Mouse (Mus musculus) neural tube, embryonic 10.5 days (tissue): ENCODE results near the gene Greb1.
"Not testable (repeated sequence)": the region's sequence is repeated elsewhere in the genome, so short reads cannot be mapped to it uniquely, and the experiment has no call there.

Source experiments
- DNase-seq: peaks from one replicate; pipeline ENCODE4 v3.0.0-alpha.2; 2017; ENCODE audit warnings: low spot score; ENCODE audit errors: extremely low spot score

The Greb1 gene

DNA sequence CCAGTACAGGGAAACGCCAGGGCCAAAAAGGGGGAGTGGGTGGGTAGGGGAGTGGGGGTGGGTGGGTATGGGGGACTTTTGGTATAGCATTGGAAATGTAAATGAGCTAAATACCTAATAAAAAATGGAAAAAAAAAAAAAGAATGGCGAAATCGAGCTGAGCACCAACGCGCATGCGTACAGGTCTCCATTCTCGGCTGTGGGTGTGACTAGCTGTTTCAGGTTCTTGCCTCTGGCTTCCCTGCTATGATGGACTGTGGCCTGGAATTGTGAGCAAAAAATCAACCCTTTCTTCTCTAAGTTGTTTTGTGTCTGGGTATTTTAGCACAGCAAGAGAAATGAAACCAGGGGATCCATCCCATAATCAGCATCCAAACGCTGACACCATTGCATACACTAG, 105.4 kb downstream of the Greb1 start:
- DNase-seq: not testable (repeated sequence)

DNA sequence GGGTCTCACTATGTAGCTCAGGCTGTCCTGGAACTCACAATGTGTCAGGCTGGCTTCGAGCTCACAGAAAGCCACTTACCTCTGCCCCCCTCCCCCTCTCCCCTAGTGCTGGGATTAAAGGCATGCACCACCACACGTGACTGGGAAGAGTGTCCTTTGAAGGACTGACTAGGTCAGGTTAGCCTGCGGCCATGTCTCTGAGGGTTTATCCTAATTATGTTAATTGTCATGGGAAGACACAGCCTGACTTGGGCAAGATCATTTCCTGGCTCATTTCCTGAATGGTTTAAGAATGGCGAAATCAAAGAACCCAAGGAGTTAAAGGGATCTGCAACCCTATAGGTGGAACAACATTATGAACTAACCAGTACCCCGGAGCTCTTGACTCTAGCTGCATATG, 105.9 kb downstream of the Greb1 start:
- DNase-seq: no peak

DNA sequence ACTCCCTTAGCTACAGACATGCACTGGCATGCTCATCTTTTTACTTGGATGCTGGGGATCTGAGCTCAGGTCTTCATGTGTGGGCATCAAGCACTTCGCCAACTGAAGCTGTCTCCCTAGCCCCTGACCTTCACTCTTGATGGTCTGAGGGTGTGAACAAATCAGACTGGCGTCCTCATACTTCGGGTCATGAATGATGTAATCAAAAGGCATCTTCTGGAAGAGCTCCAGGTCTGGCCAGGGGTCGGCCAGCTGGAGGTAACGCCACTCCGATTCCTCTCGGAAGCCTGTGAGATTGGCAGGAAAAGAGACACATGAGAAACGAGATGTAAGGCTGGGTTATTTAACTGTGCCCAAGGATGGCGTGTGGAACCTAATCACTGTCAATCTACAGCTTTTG, 110.1 kb downstream of the Greb1 start:
- DNase-seq: no peak

DNA sequence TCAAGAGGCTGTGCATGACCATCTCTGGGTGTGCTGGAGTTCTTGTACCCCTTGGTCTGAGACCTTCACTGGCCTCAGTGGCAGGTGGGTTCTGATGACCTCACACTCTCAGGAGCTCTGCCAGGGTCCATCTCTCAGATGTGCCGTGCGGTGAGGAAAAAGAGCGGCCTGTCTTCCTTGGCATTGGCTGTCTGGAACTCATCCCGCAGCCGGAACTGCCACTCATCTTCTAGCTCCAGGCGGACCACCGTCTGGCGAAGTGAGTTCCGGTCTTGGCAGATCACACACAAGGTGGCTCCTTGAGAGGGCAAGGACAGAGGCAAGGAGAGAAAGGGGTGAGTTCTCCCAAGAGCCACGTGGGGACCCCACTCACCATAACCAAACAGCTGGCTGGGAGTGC, 128.4 kb downstream of the Greb1 start:
- no peak for DNase-seq

DNA sequence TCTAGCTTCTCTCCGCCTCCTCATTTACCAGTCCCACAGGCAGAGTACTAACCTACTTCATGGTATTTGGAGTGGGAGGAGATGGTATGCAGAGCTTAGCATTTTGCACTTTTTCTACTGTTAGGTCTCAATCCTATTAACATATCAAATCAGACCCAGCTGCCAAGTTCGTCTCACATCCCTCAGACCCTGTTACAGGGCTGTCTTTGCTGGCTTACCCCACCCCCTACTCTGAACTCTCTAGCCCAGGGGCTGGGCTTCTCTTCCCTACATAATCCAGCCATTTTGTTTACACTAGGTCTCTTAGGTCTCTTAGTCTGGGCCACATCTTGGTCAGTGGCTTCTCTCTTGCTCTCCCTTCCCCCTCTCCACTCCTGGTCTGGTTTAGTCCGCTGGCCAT, 131.5 kb downstream of the Greb1 start:
- no peak for DNase-seq

DNA sequence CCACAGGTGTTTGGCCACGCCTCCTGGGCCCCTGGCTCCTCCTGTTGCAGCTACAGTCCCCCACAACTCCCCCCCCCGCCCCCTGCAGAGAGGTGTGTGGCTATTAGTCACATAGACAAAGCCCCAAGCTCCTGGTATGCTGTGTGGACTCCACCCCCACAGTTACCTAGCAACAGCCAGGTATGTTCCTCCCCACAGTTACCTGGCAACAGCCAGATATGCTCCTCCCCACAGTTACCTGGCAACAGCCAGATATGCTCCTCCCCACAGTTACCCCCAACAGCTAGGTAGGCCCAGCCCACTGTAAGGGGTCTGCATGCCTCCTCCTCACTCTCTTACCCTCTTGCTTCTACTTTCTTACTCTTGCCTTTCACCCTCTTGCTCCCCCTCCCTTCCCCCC, 135.7 kb downstream of the Greb1 start:
- DNase-seq: no peak

DNA sequence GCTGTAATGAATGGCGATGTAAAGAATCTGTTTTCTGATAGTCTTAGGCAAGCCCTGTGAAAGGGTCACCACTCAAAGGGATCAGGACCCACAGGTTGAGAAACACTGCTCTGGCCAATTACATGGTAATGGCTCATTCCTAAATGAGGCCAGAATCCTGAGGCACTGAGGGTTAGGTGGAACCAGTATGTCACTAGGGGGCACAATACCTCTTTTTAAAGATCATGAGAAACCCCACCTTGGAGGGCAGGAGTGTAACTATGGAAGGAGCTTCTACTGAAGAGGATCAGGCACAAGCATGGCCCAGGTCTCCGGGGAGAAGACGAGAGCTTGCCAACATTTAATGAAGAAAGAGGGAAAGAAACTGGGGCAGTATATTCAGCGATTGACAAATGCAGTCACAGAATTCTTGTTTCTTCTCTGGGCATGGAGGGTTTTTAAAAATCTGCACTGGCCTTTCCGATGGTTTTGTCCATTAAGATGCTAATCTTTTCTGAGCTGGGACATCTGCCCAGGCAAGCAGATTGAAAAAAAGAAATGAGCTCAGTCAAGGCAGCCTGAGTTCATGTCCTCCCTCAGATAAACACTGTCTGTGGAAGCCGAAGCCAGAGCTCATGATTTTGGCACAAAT, 137.6 kb downstream of the Greb1 start:
- DNase-seq: no peak

DNA sequence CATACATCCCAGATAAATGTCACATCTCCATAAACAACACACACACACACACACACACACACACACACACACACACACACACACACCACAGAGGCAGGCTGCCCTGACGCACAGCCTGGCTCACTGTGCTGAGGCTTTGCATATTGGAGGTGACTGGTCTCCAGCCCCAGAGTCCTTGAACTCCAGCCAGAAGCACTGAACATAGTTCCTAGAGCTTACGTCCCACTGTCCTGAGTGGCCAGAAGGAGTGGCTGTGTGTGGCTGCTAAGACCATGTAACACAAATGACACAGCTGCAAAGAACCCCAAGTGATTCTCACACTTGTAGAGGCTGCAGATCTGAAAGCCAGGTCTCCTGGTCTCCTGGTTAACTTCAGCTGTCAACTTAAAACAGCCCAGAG, 138.8 kb downstream of the Greb1 start:
- DNase-seq: no peak

DNA sequence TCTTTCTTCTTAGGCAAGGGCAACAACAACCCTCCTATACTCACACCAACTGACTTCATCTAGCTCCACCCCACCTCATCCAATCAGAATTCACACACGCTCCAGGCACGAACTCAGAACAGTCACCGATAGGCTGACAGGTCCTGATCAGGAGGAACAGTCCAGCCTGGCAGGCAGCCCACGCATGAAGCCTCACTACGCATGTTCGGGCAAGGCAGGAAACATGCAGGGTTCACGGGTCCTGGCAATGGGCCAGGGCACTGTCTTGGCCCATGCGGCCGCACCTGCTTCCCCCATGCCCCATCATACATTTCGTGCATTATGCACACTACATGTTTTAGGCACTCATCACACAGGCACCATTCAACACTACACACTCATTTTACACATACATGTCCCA, 139.2 kb downstream of the Greb1 start:
- no peak for DNase-seq

DNA sequence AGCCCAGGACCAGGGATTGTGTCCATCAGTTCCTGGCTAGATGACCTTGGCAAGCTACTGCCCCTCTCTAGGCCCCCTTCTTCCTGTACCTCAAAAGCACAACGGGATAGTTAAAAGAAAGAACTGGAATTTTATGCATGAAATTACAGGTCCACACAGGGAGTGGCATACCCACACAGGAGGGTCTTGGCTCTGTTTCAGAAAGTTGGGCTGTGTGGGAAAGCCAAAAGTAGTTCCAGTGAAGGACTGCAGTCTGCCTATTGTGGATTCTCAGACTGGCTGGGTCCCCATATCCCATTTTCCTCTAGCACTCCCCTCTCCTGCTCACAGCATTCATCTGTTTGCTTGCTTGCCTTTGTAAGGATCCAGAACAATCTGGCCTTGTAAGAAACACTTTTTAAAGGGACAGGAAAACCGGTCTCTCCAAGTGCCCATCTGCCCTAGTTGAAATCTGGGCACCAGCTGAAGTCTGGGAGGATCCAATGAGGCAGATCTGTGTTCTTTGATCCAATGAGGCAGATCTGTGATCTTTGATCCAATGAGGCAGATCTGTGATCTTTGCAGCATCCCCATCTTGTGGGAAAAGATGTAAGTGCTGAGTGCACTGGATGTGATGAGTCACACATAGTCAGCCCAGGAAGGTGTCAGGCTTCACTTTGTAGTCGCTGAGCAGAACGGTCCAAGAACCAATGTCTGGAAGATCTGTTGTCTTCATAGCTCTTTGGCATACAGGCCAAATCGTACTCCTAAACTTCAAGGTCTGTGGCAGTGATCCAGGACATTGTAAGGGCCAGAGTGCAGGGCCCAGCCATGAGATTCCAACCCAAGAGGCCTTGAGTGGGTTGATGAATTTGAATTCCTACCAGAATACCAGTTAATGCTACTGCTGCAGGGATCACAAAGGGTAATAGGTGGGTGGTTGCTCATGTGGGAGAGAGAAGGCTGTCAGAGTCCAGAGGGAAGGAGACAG, 143.5 kb downstream of the Greb1 start:
- DNase-seq: no peak

DNA sequence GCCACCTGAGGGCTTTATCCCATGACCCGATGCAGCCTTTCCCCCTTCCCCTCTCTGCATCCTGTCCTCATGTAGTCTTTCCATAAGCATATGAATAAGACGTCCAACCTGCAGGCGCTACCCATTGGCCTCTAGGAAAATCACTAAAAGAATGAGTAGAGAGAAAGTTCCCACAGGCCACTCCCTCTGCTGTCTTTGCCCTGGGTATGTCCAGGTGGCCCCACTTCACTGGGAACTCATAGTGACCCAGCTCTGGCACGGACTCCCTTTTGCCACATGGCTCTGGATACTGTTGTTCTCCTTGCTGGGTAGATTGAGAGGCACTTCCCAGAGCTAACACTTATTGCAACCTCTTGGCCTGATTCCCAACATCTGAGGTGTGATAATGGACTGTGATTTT, 145.1 kb downstream of the Greb1 start:
- no peak for DNase-seq

DNA sequence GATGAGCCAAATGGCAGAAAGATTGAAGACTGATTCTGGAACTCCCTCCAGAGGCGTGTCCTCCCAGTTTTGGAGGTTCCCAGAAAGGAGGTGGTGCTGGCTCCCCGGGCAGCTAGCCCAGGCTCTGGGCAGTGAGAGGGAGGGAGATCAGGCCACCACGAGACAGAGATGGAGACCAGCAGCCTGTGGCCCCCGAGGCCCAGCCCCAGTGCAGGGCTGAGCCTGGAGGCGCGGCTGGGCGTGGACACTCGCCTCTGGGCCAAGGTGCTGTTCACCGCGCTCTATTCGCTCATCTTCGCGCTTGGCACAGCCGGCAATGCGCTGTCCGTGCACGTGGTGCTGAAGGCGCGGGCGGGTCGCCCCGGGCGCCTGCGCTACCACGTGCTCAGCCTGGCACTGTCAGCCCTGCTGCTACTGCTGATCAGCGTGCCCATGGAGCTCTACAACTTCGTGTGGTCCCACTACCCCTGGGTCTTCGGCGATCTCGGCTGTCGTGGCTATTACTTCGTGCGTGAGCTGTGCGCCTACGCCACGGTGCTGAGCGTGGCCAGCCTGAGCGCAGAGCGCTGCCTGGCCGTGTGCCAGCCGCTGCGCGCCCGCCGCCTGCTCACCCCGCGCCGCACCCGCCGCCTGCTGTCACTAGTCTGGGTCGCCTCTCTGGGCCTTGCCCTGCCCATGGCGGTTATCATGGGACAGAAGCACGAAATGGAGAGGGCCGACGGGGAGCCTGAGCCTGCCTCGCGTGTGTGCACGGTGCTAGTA, 147.2 kb downstream of the Greb1 start, which contains the start of gene Ntsr2:
Ntsr2 (plus strand) TSS at position 51 of the 762 bp plus-strand sequence.
- peak; percentile 71 for DNase-seq

DNA sequence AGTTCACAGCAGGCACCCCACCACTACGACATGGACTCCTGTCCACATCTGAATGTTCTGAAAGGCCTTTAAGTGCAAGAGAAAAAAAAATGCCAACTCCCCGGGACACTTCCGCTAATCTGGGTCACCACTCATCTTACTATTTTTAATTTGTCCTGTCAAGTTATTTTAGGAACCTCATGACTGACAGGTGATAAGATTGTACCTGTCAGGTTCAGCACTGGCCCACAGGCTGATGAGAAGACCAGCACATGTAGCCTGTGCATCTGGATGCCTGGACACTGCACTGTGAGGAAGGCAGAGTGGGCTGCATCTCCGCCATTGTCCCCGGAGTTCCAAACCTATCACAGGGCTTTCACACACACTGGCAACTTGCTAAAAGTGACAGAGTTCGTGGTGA, 150.9 kb downstream of the Greb1 start:
- DNase-seq: no peak

DNA sequence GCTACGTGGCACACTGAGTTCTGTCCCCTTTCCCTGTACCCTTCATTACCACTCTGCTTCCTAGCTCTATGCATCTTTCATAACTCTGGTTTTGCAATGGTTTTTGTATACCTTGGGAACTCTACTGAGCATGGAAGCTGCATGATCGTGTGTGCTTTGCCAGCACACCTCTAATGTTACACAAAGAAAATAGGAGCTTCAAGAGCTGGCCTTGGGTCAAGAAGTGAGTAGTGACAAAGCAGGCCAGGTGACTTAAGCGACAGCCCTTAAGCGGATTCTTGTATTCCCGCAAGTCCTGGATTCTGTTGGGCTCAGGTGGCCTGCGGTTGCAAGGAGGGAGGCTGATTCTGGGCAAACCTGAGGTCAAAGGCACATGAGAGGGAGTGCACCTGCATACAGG, 152.4 kb downstream of the Greb1 start:
- DNase-seq: no peak

DNA sequence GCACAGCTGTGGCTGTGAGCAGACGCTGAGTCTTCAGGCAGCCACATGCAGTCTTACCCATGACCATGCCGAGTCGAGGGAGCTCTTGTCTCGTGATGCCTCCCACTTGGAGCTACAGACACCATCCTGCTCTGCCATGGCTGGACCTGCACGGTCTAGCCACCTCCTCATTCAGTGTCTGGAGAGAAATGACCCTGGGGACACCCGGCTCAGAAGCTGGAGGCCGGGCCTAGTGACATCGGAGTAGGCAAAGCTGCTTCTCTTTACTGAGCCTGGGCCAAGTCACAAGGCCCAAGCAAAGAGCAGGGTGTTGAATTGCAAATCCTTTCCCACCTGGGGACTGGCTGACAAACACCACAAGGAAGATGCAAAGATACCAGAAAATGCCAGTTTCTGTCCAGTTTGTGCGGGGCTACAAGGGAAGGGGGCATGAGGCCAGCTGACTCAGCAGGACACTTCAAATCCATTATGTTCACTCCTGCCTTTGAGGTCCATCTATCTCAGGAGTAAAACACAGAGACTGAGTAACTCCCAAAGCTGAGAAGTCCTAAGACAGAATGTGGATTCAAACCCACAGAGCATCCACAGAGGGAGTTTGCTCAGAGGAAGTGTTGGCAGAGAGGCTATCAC, 153.8 kb downstream of the Greb1 start:
- no peak for DNase-seq

DNA sequence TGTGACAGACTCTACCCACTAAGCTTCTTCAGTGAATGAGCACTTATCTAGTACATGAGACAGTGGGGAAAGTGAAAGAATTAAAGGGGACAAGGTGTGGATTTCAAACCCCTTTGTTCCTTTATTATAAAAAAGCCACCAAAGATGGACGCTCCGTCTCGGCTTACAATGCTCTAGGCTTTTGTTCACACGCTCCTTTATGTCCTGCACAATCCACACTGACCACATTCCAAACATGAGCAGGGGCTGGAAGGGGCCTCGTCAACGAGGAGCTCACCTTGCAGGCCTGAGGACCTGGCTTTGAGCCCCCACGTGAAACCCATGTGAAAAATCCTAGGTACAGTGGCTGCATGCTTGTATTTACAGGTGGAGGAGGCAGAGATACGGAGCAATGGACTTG, 156.0 kb downstream of the Greb1 start:
- no peak for DNase-seq

DNA sequence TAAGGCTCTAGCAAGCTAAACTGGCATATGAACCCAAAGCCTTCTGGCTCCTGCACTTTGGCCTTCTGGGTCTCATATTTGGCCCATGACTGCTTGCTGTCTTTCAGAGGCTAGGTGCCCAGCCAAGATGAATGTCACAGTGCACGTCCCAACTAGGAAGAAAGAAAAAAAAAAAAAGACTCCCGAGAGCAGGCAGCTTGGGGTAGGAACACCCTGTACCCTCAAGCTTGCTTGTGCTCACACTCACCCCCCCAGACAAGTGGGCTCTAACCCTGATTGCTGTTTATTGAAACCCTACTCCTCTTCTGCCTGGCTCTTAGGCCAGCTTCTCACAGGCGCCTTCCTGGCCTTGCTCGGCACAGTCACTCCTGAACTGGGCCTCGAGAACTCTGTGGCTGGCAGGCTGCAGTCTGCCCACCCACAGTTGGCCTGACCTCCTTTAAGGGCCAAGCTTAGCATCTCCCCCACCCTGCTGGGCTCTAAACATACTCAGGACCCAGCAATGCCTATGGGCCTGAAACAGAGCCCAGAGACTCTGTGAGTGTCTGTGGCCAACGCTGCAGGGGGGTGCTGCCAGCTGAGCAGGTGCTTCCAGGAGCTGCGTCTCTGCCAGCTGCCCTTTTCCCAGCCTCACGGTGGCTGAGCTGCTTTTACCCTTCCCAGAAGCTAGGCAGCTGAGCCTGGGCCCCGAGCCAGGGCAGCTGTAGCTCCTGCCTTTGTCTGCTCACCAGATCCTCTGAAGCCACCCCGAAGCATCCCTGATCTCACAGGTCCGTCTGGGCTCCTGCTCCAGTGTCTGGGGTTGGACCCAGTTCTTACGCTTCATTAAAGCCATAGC, 157.0 kb downstream of the Greb1 start:
- no peak for DNase-seq

DNA sequence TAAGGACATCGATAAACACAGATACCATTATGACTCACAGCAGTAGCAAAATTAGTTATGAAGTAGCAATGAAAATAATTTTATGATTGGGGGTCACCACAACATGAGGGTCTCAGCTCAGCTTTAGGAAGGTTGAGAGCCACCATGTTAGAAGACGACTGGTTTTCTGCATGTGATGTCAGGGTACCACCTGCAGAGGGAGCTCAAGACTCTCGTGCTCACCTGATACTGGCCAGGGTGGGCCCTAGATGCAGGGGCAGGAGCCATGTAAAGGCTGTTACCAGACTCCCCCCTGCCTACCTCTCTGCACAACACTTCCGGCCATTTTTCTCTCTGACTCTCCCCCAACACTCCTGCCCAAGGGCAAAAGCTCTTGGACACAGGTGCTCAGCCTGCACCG, 158.7 kb downstream of the Greb1 start:
- no peak for DNase-seq

DNA sequence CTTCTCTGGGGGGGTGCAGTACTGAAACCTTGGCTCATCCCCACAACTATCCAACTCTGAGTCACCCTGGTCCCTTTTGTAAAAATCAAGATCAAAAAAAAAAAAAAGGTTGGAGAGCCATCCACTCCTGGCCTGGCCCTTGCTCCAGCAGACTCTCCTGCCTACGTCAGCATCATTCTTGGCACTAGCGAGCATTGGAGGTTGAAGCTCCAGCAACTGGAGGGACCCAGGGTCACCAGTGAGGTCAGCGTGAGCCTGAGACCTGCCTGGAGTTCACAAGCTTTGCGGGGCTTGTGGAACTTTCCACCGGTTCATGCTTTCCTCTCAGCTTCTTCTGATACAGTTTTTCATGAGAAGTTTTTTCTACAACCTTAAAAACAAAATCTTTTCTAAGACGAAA, 160.6 kb downstream of the Greb1 start:
- no peak for DNase-seq

DNA sequence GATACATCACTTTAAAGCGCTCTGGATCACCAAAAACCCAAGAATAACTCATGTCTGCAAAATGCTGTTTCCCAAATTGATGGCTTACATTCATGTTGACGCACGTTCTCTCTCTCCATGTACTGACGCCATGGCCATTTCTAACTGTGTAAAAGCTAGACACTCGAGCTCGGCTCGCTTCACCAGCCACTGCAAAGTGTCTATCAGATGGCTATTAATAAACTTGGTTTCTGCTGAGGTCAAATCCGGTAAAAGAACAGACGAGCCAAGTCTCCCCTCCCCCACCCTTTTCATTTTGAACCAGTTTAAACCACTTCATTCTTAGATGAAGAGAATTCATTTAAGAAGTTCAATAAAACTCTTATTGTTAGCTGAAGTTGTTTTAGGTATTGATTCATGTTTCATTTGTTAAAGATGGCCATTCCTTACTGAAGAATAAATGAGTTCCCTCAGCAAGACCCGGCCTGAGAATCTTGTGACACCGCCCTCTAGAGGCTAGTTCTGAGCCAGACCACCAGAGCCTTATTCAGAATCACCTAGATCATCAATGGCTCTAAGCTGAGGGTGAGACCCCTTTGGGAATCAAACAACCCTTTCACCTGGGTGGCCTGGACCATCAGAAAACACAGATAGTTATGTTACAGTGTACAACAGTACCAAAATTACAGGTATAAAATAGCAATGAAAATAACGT, 161.5 kb downstream of the Greb1 start:
- DNase-seq: no peak
